Mouse (Mus musculus) yolk sac, embryonic 10.5 days (tissue): ENCODE data around the gene Klf3.
"Not testable (repeated sequence)": the region's sequence is repeated elsewhere in the genome, so short reads cannot be mapped to it uniquely, and the experiment has no call there.

Experiments
- DNase-seq: peaks from one replicate; pipeline ENCODE4 v3.0.0-alpha.2; 2017; ENCODE audit warnings: low spot score

The Klf3 gene

GRCm38 (mm10) chr5:64878526-64878925 lies 75.3 kb downstream of the Klf3 start:
- no peak for DNase-seq

- DNase-seq: no peak
Measured at GRCm38 (mm10) chr5:64879241-64879640, 76.1 kb downstream of the Klf3 start.

- DNase-seq: not testable (repeated sequence)
Measured at GRCm38 (mm10) chr5:64881559-64881958, 78.4 kb downstream of the Klf3 start.

GRCm38 (mm10) chr5:64881976-64882375 lies 78.8 kb downstream of the Klf3 start:
- not testable (repeated sequence) for DNase-seq
